Comparison of ENCODE assay signal across 26 mouse cellular contexts in the genomic region with DNA sequence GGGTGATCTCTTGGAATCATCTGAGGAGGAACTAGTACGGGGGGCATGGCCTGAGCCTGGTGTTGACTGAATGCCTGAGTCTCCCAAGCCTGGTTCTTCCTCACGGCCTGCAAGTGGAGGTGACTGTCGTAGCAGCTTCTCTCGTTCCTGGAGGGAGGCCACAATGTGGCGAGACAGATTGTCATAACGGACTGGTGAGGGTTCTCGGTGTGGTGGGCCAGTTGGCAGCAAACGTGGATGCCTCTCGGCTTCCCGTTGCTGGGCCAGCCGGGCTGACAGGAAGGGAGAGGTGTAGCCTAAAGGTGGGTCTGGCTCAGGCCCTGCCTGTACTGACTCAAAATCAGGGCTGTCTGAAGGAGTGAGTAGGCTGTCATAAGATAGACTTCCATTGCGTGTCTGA. TPM values are rescaled to one million over a fixed set of nuclear protein-coding genes. Genes with fewer than 3 reads are reported as not detected.
DNase-seq lines count a peak whose midpoint lies in the region; ATAC-seq and TF ChIP-seq lines count a peak whose summit lies in the region.
"Had no signal": no experiment of that assay in that cellular context is flagged by ENCODE, and none has a peak within 500 bp of the region (broad histone marks: within the 10 kb centered on the region; RNA-seq: fewer than 3 reads in every experiment).

No protein-coding gene starts in this region.

- H3K79me2 ChIP-seq in CH12.LX (replicated peaks; ENCODE audit: control insufficient read depth, extremely low read depth, insufficient read depth, poor library complexity, severe bottlenecking): 0 out of 2 replicates have a peak, but pooled peaks cover 2% of the 10 kb centered on the region

- no peaks in the 10 kb centered on the region for H3K4me1 ChIP-seq in hindbrain, embryonic 13.5 days (replicated peaks)
- H3K4me1 ChIP-seq in hindbrain, embryonic 14.5 days (replicated peaks; ENCODE audit: control insufficient read depth, insufficient read depth, low read length): no peaks in the 10 kb centered on the region
- H3K4me1 ChIP-seq in CH12.LX (ENCODE audit: control insufficient read depth in 1 of 2, insufficient read depth in 2 of 2): peaks cover 0 to 4% of the 10 kb centered on the region in 2 experiments; a peak in 1 of 4 replicates
- H3K4me1 ChIP-seq in G1E (ENCODE audit: insufficient read depth, low read depth, low read length): peaks cover 6% of the 10 kb centered on the region
- H3K4me1 ChIP-seq: forebrain, embryonic 12.5 days; heart, embryonic 10.5 days; hindbrain, embryonic 15.5 days; limb, embryonic 13.5 days; midbrain, embryonic 13.5 days had no signal

- peaks cover 89% of the 10 kb centered on the region for H3K36me3 ChIP-seq in hindbrain, embryonic 13.5 days
- H3K36me3 ChIP-seq in hindbrain, embryonic 14.5 days (replicated peaks; ENCODE audit: control insufficient read depth, insufficient read depth): peaks cover 95% of the 10 kb centered on the region
- H3K36me3 ChIP-seq in CH12.LX (replicated peaks in 1 of 2; ENCODE audit: control insufficient read depth in 1 of 2, insufficient read depth in 1 of 2, low read length in 1 of 2): peaks cover 67 to 93% of the 10 kb centered on the region in 2 experiments
- peaks cover 91% of the 10 kb centered on the region for H3K36me3 ChIP-seq in G1E (replicated peaks)

- ATAC-seq in hindbrain, embryonic 13.5 days (ENCODE audit: low FRiP score): 0 out of 2 replicates have a peak, but pooled peaks have one; percentile 25
- no peak for ATAC-seq in hindbrain, embryonic 14.5 days (ENCODE audit: low FRiP score)
- ATAC-seq in G1E (ENCODE audit: extremely low read depth, insufficient number of reproducible peaks, low FRiP score, poor library complexity, severe bottlenecking): no peak
- no peak for ATAC-seq in erythroid progenitor cell, adult 5-6 weeks (replicated peaks; ENCODE audit: low FRiP score, poor library complexity, severe bottlenecking)
- no peak for ATAC-seq in inflammation-experienced regulatory T-cells, adult 6 months
- ATAC-seq: lung, postnatal 0 days; midbrain, embryonic 13.5 days; Patski had no signal

- H3K27ac ChIP-seq in hindbrain, embryonic 13.5 days: no peak overlapping the region
- H3K27ac ChIP-seq in hindbrain, embryonic 14.5 days: no peak overlapping the region
- H3K27ac ChIP-seq in CH12.LX (ENCODE audit: insufficient read depth, low read depth): no peak overlapping the region
- H3K27ac ChIP-seq: forebrain, embryonic 12.5 days; heart, embryonic 10.5 days; hindbrain, embryonic 15.5 days; limb, embryonic 13.5 days; midbrain, embryonic 13.5 days had no signal

- H3K9me3 ChIP-seq in hindbrain, embryonic 13.5 days: no peaks in the 10 kb centered on the region
- no peaks in the 10 kb centered on the region for H3K9me3 ChIP-seq in hindbrain, embryonic 14.5 days (ENCODE audit: control insufficient read depth, low read length)
- H3K9me3 ChIP-seq in CH12.LX (replicated peaks; ENCODE audit: low read length) (no peaks in the 10 kb centered on the region), G1E (replicated peaks) (no peaks in the 10 kb centered on the region)
- H3K9me3 ChIP-seq: forebrain, embryonic 12.5 days; heart, embryonic 10.5 days; hindbrain, embryonic 15.5 days; limb, embryonic 13.5 days; liver, embryonic 15.5 days; midbrain, embryonic 13.5 days had no signal

- in situ Hi-C loops in CH12.LX (cut with MboI; ENCODE audit: low pct_ligation_motif_present, low pct_unique_long_range_greater_than_20kb, low sequenced_read_pairs): no loop called here

- TF ChIP-seq POLR2A in CH12.LX (IDR thresholded peaks at IDR 0.05; ENCODE audit: low read depth, low read length): peak; percentile 19; the same call in 1 of the 2 replicates

- TF ChIP-seq EP300 in CH12.LX (IDR thresholded peaks at IDR 0.05; ENCODE audit: low read length): no peak

- 93% methylated on average over 12 of the region's 12 CpGs for WGBS in hindbrain, embryonic 13.5 days
- 92% methylated on average over 12 of the region's 12 CpGs for WGBS in hindbrain, embryonic 14.5 days

- DNase-seq in hindbrain, embryonic 14.5 days (ENCODE audit: low spot score): no peak
- DNase-seq in CH12.LX (ENCODE audit: extremely low read depth) (no peak), G1E (ENCODE audit: low spot score) (no peak)
- DNase-seq in cerebellum, postnatal 10 days: peak; percentile 57 to 61
- DNase-seq: adrenal gland, adult 8-10 months; gastrocnemius, postnatal 36 days; kidney, adult 11 months; layer of hippocampus, postnatal 36 days; right cerebral cortex, postnatal 4 days had no signal

- TF ChIP-seq CTCF in CH12.LX (conservative IDR thresholded peaks at IDR 0.05 in 1 of 2, IDR thresholded peaks at IDR 0.05 in 1 of 2; ENCODE audit: low read depth in 2 of 2, low read length in 2 of 2) (no peak), G1E (IDR thresholded peaks at IDR 0.05; ENCODE audit: low read depth, low read length) (no peak)

- no peak for TF ChIP-seq RAD21 in CH12.LX (IDR thresholded peaks at IDR 0.05; ENCODE audit: low read depth, low read length)

- no peaks in the 10 kb centered on the region for H3K27me3 ChIP-seq in hindbrain, embryonic 13.5 days
- H3K27me3 ChIP-seq in hindbrain, embryonic 14.5 days (ENCODE audit: control insufficient read depth, insufficient read depth, low read length): no peaks in the 10 kb centered on the region
- no peaks in the 10 kb centered on the region for H3K27me3 ChIP-seq in CH12.LX (replicated peaks)
- H3K27me3 ChIP-seq in G1E (ENCODE audit: insufficient read depth, low read length): no peaks in the 10 kb centered on the region
- H3K27me3 ChIP-seq: forebrain, embryonic 12.5 days; hindbrain, embryonic 15.5 days; limb, embryonic 13.5 days; liver, embryonic 15.5 days; midbrain, embryonic 13.5 days; Patski had no signal

- dilution Hi-C loops in CH12.LX (cut with MboI; ENCODE audit: extremely low pct_ligation_motif_present, extremely low pct_unique_long_range_greater_than_20kb, low sequenced_read_pairs): no loop called here

- H3K9ac ChIP-seq in hindbrain, embryonic 13.5 days: no peak overlapping the region
- no peak overlapping the region for H3K9ac ChIP-seq in hindbrain, embryonic 14.5 days
- no peak overlapping the region for H3K9ac ChIP-seq in CH12.LX (ENCODE audit: insufficient read depth, low read depth)
- H3K9ac ChIP-seq: forebrain, embryonic 12.5 days; hindbrain, embryonic 15.5 days; limb, embryonic 13.5 days; liver, embryonic 15.5 days; midbrain, embryonic 13.5 days had no signal

- no peak overlapping the region for H3K4me3 ChIP-seq in hindbrain, embryonic 13.5 days
- H3K4me3 ChIP-seq in hindbrain, embryonic 14.5 days (replicated peaks; ENCODE audit: low read length): no peak overlapping the region
- H3K4me3 ChIP-seq in CH12.LX (replicated peaks in 1 of 3; ENCODE audit: low read depth in 2 of 3, low read length in 2 of 3, poor library complexity in 1 of 3) (no peak overlapping the region), G1E (ENCODE audit: low read depth, low read length) (0 out of 2 replicates have a peak overlapping the region, but pooled peaks have one; percentile 6)
- H3K4me3 ChIP-seq: forebrain, embryonic 12.5 days; heart, embryonic 10.5 days; hindbrain, embryonic 15.5 days; limb, embryonic 13.5 days; liver, embryonic 15.5 days; midbrain, embryonic 13.5 days had no signal

- H3K4me2 ChIP-seq in hindbrain, embryonic 13.5 days: no peak overlapping the region
- no peak overlapping the region for H3K4me2 ChIP-seq in hindbrain, embryonic 14.5 days (replicated peaks)
- no peak overlapping the region for H3K4me2 ChIP-seq in CH12.LX (ENCODE audit: insufficient read depth, low read depth, poor library complexity, severe bottlenecking)
- H3K4me2 ChIP-seq: forebrain, embryonic 12.5 days; hindbrain, embryonic 15.5 days; limb, embryonic 13.5 days; liver, embryonic 15.5 days; midbrain, embryonic 13.5 days had no signal

RNA-seq across cellular contexts. Expression of gene Tmx2, which starts 11.1 kb away (rescaled TPM):
- 256 and 260 TPM in 2 replicates for polyA plus RNA-seq in hindbrain, embryonic 13.5 days (2015; fragmentation: Nextera tagmentation; extraction: Ambion mirVana)
- polyA plus RNA-seq in hindbrain, embryonic 14.5 days (2014; fragmentation: Nextera tagmentation; extraction: Ambion mirVana): 316 and 341 TPM in 2 replicates
- total RNA-seq in CH12.LX (2012; rRNA removed) (58.7 and 76.5 TPM in 2 replicates), CH12.LX (2014; rRNA removed) (66.4 and 68.1 TPM in 2 replicates), G1E (2014; fragmentation: Nextera tagmentation) (96.2 and 113 TPM in 2 replicates), G1E (2017) (66.2 and 68.9 TPM in 2 replicates)
- polyA plus RNA-seq in CH12.LX (2012; ENCODE audit: insufficient read length, low read depth) (70.4 and 75.5 TPM in 2 replicates), G1E (2012) (3.9 and 4.0 TPM in 2 replicates)
- 52.4 and 74.6 TPM in 2 replicates for total RNA-seq in erythroid progenitor cell, adult 5-6 weeks (2015; ENCODE audit: low replicate concordance)
- total RNA-seq in erythroid progenitor cell, adult 5-6 weeks (2017; ENCODE audit: low replicate concordance): 42.6 and 43.2 TPM in 2 replicates
- polyA plus RNA-seq in inflammation-experienced regulatory T-cells, adult 6 months (2017; shearing (Covaris generic)): 100 to 1,000 TPM in 2 of 3 experiments, 10 to 100 TPM in 1; 92.6 to 148 (median 130) TPM

RNA-seq across cellular contexts. Expression of gene Med19, which starts 11.8 kb away (rescaled TPM):
- 52.1 and 53.5 TPM in 2 replicates for polyA plus RNA-seq in hindbrain, embryonic 13.5 days (2015; fragmentation: Nextera tagmentation; extraction: Ambion mirVana)
- polyA plus RNA-seq in hindbrain, embryonic 14.5 days (2014; fragmentation: Nextera tagmentation; extraction: Ambion mirVana): 59.3 and 61.3 TPM in 2 replicates
- total RNA-seq in CH12.LX (2012; rRNA removed): 10.7 and 12.7 TPM in 2 replicates
- 25.6 and 25.9 TPM in 2 replicates for total RNA-seq in CH12.LX (2014; rRNA removed)
- 23.1 and 24.7 TPM in 2 replicates for polyA plus RNA-seq in CH12.LX (2012; ENCODE audit: insufficient read length, low read depth)
- 51.1 and 55.0 TPM in 2 replicates for total RNA-seq in G1E (2014; fragmentation: Nextera tagmentation)
- 26.8 and 33.1 TPM in 2 replicates for total RNA-seq in G1E (2017)
- polyA plus RNA-seq in G1E (2012): 14.8 and 17.8 TPM in 2 replicates
- 29.3 and 36.0 TPM in 2 replicates for total RNA-seq in erythroid progenitor cell, adult 5-6 weeks (2015; ENCODE audit: low replicate concordance)
- 42.9 and 47.5 TPM in 2 replicates for total RNA-seq in erythroid progenitor cell, adult 5-6 weeks (2017; ENCODE audit: low replicate concordance)
- polyA plus RNA-seq in inflammation-experienced regulatory T-cells, adult 6 months (2017; shearing (Covaris generic)): 10 to 100 TPM; 16.8 to 20.5 (median 18.9) TPM

RNA-seq across cellular contexts. Expression of gene Gm28635, which starts 12.2 kb away (rescaled TPM):
- not detected in 2 replicates for polyA plus RNA-seq in hindbrain, embryonic 13.5 days (2015; fragmentation: Nextera tagmentation; extraction: Ambion mirVana)
- not detected in 2 replicates for polyA plus RNA-seq in hindbrain, embryonic 14.5 days (2014; fragmentation: Nextera tagmentation; extraction: Ambion mirVana)
- total RNA-seq in CH12.LX (2012; rRNA removed): not detected in 2 replicates
- total RNA-seq in CH12.LX (2014; rRNA removed): not detected in 2 replicates
- not detected in 2 replicates for polyA plus RNA-seq in CH12.LX (2012; ENCODE audit: insufficient read length, low read depth)
- total RNA-seq in G1E (2014; fragmentation: Nextera tagmentation): not detected in 2 replicates
- total RNA-seq in G1E (2017): not detected in 2 replicates
- not detected in 2 replicates for polyA plus RNA-seq in G1E (2012)
- total RNA-seq in erythroid progenitor cell, adult 5-6 weeks (2015; ENCODE audit: low replicate concordance): not detected in 2 replicates
- 1.1 TPM in 1 of 2 replicates, not detected in the other for total RNA-seq in erythroid progenitor cell, adult 5-6 weeks (2017; ENCODE audit: low replicate concordance)
- polyA plus RNA-seq in inflammation-experienced regulatory T-cells, adult 6 months (2017; shearing (Covaris generic)): not detected
- total RNA-seq: adrenal gland, adult 8-10 months; gastrocnemius, postnatal 36 days; megakaryocyte progenitor cell, adult 5-6 weeks had no signal
- polyA plus RNA-seq: forebrain, embryonic 12.5 days; heart, embryonic 10.5 days; heart, postnatal 0 days; hindbrain, embryonic 15.5 days; kidney, embryonic 16.5 days; limb, embryonic 13.5 days; liver, embryonic 15.5 days; lung, postnatal 0 days; midbrain, embryonic 13.5 days; neural tube, embryonic 11.5 days; Patski; stomach, embryonic 16.5 days; thymus, postnatal 0 days had no signal

RNA-seq across cellular contexts. Expression of gene Selenoh, which starts 19.5 kb away (rescaled TPM):
- polyA plus RNA-seq in hindbrain, embryonic 13.5 days (2015; fragmentation: Nextera tagmentation; extraction: Ambion mirVana): 217 and 222 TPM in 2 replicates
- 196 and 205 TPM in 2 replicates for polyA plus RNA-seq in hindbrain, embryonic 14.5 days (2014; fragmentation: Nextera tagmentation; extraction: Ambion mirVana)
- total RNA-seq in CH12.LX (2012; rRNA removed) (453 and 473 TPM in 2 replicates), CH12.LX (2014; rRNA removed) (408 and 428 TPM in 2 replicates), G1E (2014; fragmentation: Nextera tagmentation) (49.4 and 51.5 TPM in 2 replicates), G1E (2017) (160 and 178 TPM in 2 replicates)
- polyA plus RNA-seq in CH12.LX (2012; ENCODE audit: insufficient read length, low read depth) (275 and 277 TPM in 2 replicates), G1E (2012) (381 and 384 TPM in 2 replicates)
- 59.8 and 66.2 TPM in 2 replicates for total RNA-seq in erythroid progenitor cell, adult 5-6 weeks (2015; ENCODE audit: low replicate concordance)
- 21.6 and 28.2 TPM in 2 replicates for total RNA-seq in erythroid progenitor cell, adult 5-6 weeks (2017; ENCODE audit: low replicate concordance)
- 100 to 1,000 TPM; 113 to 247 (median 134) TPM for polyA plus RNA-seq in inflammation-experienced regulatory T-cells, adult 6 months (2017; shearing (Covaris generic))

RNA-seq across cellular contexts. Expression of gene Zdhhc5, which starts 24.9 kb away (rescaled TPM):
- polyA plus RNA-seq in hindbrain, embryonic 13.5 days (2015; fragmentation: Nextera tagmentation; extraction: Ambion mirVana): 17.2 and 18.5 TPM in 2 replicates
- polyA plus RNA-seq in hindbrain, embryonic 14.5 days (2014; fragmentation: Nextera tagmentation; extraction: Ambion mirVana): 21.9 and 22.5 TPM in 2 replicates
- 25.4 and 28.5 TPM in 2 replicates for total RNA-seq in CH12.LX (2012; rRNA removed)
- total RNA-seq in CH12.LX (2014; rRNA removed): 35.5 and 37.7 TPM in 2 replicates
- 37.6 and 45.5 TPM in 2 replicates for polyA plus RNA-seq in CH12.LX (2012; ENCODE audit: insufficient read length, low read depth)
- total RNA-seq in G1E (2014; fragmentation: Nextera tagmentation): 61.0 and 70.6 TPM in 2 replicates
- total RNA-seq in G1E (2017): 32.6 and 38.0 TPM in 2 replicates
- 30.7 and 32.5 TPM in 2 replicates for polyA plus RNA-seq in G1E (2012)
- 67.0 and 77.5 TPM in 2 replicates for total RNA-seq in erythroid progenitor cell, adult 5-6 weeks (2015; ENCODE audit: low replicate concordance)
- total RNA-seq in erythroid progenitor cell, adult 5-6 weeks (2017; ENCODE audit: low replicate concordance): 83.7 and 85.0 TPM in 2 replicates
- polyA plus RNA-seq in inflammation-experienced regulatory T-cells, adult 6 months (2017; shearing (Covaris generic)): 10 to 100 TPM; 12.9 to 14.1 (median 13.3) TPM

Comparison
In these comparisons a context has a peak if more than half of its experiments do, and no peak if none do; other contexts are left out.
1. DNase-seq: peak in cerebellum, postnatal 10 days (2 of 2); none in hindbrain, embryonic 14.5 days (single experiment), CH12.LX (single experiment) and G1E (single experiment).
2. RNA of gene Tmx2, which starts 11.1 kb away (polyA plus RNA-seq): 316 to 341 TPM in hindbrain, embryonic 14.5 days, 256 to 260 TPM in hindbrain, embryonic 13.5 days, 92.6 to 148 TPM in inflammation-experienced regulatory T-cells, adult 6 months and 70.4 to 75.5 TPM in CH12.LX; 3.9 to 4.0 TPM in G1E; every median in the first group is over 10 times any median in the second.